Mouse (Mus musculus): ENCODE data around the gene Ptpn22. TPM values are rescaled to one million over a fixed set of nuclear protein-coding genes. Genes with fewer than 3 reads are reported as not detected.

Ptpn22 gene
- polyA plus RNA-seq, 1 experiment from 2014 or later: 0.82 TPM

GRCm38 (mm10) chr3:103859851-103860391 is 326 bp downstream of the Ptpn22 start:
- 0 out of 2 replicates have a peak, but pooled peaks cover 6% of the 10 kb centered on the region for H3K4me1 ChIP-seq (replicated peaks)
- H3K4me2 ChIP-seq: no peak overlapping the region
- peak overlapping the region; percentile 9; the same call in 1 of the 2 replicates for H3K27ac ChIP-seq (ENCODE audit: poor library complexity, severe bottlenecking)
- 65% methylated on average over 6 of the region's 6 CpGs for WGBS
- H3K9ac ChIP-seq: no peak overlapping the region
- no peaks in the 10 kb centered on the region for H3K36me3 ChIP-seq
- H3K27me3 ChIP-seq (replicated peaks): no peaks in the 10 kb centered on the region
- H3K9me3 ChIP-seq (replicated peaks): no peaks in the 10 kb centered on the region
- ATAC-seq (ENCODE audit: insufficient number of reproducible peaks, low FRiP score): no peak; the same call in 1 of the 2 replicates
- no peak overlapping the region for H3K4me3 ChIP-seq

DNA sequence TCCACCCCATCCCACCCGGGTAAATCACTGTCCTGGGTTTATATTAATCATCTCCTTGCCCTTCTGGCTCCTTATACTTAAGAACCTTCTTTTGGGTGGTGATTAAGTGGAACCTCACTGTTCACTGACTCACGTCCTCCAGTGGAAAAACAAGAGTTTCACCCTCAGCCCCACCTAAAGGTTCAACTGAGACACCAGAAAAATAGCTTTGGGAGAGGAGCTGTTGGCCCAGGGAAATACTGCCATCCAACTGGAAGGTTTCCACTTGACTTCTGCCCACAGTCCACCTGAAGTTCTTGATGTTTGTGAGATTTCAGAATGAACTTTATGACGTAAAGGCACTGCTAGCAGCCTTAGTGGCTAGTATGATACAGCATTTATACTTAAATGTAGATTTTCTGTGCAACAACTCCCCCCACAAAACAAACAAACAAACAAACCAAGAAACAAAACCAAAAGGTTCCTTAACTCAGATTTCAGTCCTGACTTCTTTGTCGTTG is 3.2 kb downstream of the Ptpn22 start:
- H3K4me1 ChIP-seq (replicated peaks): 0 out of 2 replicates have a peak, but pooled peaks cover 6% of the 10 kb centered on the region
- no peak overlapping the region for H3K9ac ChIP-seq
- H3K4me2 ChIP-seq: no peak overlapping the region
- 71% methylated on average over 4 of the region's 4 CpGs for WGBS
- no peaks in the 10 kb centered on the region for H3K27me3 ChIP-seq (replicated peaks)
- no peak overlapping the region for H3K27ac ChIP-seq (ENCODE audit: poor library complexity, severe bottlenecking)
- ATAC-seq (ENCODE audit: insufficient number of reproducible peaks, low FRiP score): no peak
- no peaks in the 10 kb centered on the region for H3K36me3 ChIP-seq
- no peaks in the 10 kb centered on the region for H3K9me3 ChIP-seq (replicated peaks)
- H3K4me3 ChIP-seq: no peak overlapping the region

- WGBS: 84% methylated on average over 6 of the region's 6 CpGs
- 0 out of 2 replicates have a peak, but pooled peaks cover 6% of the 10 kb centered on the region for H3K4me1 ChIP-seq (replicated peaks)
- no peak overlapping the region for H3K27ac ChIP-seq (ENCODE audit: poor library complexity, severe bottlenecking)
- no peaks in the 10 kb centered on the region for H3K36me3 ChIP-seq
- no peaks in the 10 kb centered on the region for H3K9me3 ChIP-seq (replicated peaks)
- ATAC-seq (ENCODE audit: insufficient number of reproducible peaks, low FRiP score): no peak
- no peak overlapping the region for H3K9ac ChIP-seq
- no peaks in the 10 kb centered on the region for H3K27me3 ChIP-seq (replicated peaks)
- H3K4me2 ChIP-seq: no peak overlapping the region
- H3K4me3 ChIP-seq: no peak overlapping the region
These were observed 4.6 kb downstream of the Ptpn22 start for GRCm38 (mm10) chr3:103864200-103864599.

GRCm38 (mm10) chr3:103867424-103867971 is 7.9 kb downstream of the Ptpn22 start:
- H3K9ac ChIP-seq: no peak overlapping the region
- ATAC-seq (ENCODE audit: insufficient number of reproducible peaks, low FRiP score): no peak
- H3K27ac ChIP-seq (ENCODE audit: poor library complexity, severe bottlenecking): no peak overlapping the region
- WGBS: 84% methylated on average over 5 of the region's 5 CpGs
- H3K4me1 ChIP-seq (replicated peaks): no peaks in the 10 kb centered on the region
- no peak overlapping the region for H3K4me2 ChIP-seq
- no peaks in the 10 kb centered on the region for H3K36me3 ChIP-seq
- no peaks in the 10 kb centered on the region for H3K9me3 ChIP-seq (replicated peaks)
- H3K4me3 ChIP-seq: no peak overlapping the region
- H3K27me3 ChIP-seq (replicated peaks): no peaks in the 10 kb centered on the region

DNA sequence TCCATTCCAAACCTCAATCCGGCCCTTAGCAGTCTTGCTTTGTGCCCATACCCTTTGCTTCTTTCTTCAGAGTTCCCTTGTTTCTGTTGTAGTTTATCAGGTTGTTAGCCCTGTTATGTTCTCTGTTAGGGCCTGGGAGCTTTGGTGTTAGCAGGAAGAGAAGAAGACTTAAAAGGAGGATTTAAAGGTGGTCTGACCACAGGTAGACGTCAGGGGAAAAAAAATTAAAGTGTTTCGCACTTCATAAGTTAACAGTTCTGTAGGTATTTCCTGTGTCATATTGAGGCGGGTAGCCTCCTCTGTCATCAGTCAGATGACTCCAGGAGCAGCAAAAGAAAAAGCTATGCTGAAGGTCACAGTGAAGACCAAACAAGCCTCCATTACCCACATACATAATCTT is 8.4 kb downstream of the Ptpn22 start:
- H3K4me3 ChIP-seq: no peak overlapping the region
- H3K9me3 ChIP-seq (replicated peaks): no peaks in the 10 kb centered on the region
- no peak overlapping the region for H3K9ac ChIP-seq
- 77% methylated on average over 4 of the region's 4 CpGs for WGBS
- no peak overlapping the region for H3K4me2 ChIP-seq
- H3K27me3 ChIP-seq (replicated peaks): peaks cover 2% of the 10 kb centered on the region; the same call in 1 of the 2 replicates
- no peaks in the 10 kb centered on the region for H3K36me3 ChIP-seq
- H3K27ac ChIP-seq (ENCODE audit: poor library complexity, severe bottlenecking): no peak overlapping the region
- H3K4me1 ChIP-seq (replicated peaks): no peaks in the 10 kb centered on the region
- no peak for ATAC-seq (ENCODE audit: insufficient number of reproducible peaks, low FRiP score)

DNA sequence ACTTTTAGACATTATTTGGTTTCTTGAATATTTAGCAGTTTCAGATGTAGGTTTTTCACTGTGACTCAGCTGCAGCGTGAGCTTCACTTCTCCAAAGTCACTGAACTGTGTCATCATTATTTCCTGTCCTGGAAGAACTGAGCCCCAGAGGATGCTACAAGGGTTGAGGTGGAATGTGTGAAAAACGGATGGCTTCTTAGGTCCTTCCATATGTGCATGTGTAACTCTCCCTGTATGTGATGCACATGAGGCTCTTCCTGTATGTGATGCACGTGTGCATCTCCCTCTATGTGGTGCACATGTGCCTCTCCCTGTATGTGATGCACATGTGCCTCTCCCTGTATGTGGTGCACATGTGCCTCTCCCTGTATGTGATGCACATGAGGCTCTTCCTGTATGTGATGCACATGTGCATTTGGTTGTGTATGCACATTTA is 13.1 kb downstream of the Ptpn22 start:
- Histone ChIP-seq H3K9me3 (replicated peaks) (no peaks in the 10 kb centered on the region), H3K4me2 (no peak overlapping the region), H3K4me3 (no peak overlapping the region), H3K36me3 (no peaks in the 10 kb centered on the region), H3K27me3 (replicated peaks) (peaks cover 2% of the 10 kb centered on the region; the same call in 1 of the 2 replicates), H3K9ac (no peak overlapping the region), H3K27ac (ENCODE audit: poor library complexity, severe bottlenecking) (no peak overlapping the region), H3K4me1 (replicated peaks) (no peaks in the 10 kb centered on the region)
- WGBS: 58% methylated on average over 3 of the region's 3 CpGs
- ATAC-seq (ENCODE audit: insufficient number of reproducible peaks, low FRiP score): no peak

GRCm38 (mm10) chr3:103874329-103874728 is 14.7 kb downstream of the Ptpn22 start:
- Histone ChIP-seq H3K27ac (ENCODE audit: poor library complexity, severe bottlenecking) (no peak overlapping the region), H3K4me2 (no peak overlapping the region), H3K4me3 (no peak overlapping the region), H3K9ac (no peak overlapping the region), H3K36me3 (no peaks in the 10 kb centered on the region), H3K4me1 (replicated peaks) (no peaks in the 10 kb centered on the region), H3K27me3 (replicated peaks) (peaks cover 2% of the 10 kb centered on the region; the same call in 1 of the 2 replicates), H3K9me3 (replicated peaks) (no peaks in the 10 kb centered on the region)
- no peak for ATAC-seq (ENCODE audit: insufficient number of reproducible peaks, low FRiP score)
- WGBS: 54% methylated on average over 7 of the region's 7 CpGs

DNA sequence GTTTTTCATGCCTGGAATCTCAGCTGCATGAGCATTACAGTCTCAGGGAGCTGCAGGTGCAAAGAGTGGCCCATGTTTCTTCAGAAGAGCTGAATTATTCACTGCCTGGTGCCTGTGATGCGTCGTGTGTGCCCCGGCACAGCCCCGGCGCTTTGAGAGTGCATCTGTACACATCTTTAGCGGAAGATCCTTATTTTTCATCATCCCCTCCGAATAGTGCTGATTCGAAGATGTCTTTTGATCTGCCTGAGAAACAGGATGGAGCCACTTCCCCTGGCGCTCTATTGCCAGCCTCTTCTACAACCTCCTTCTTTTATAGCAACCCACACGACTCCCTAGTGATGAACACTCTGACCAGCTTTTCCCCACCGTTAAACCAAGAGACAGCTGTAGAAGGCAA is 26.4 kb downstream of the Ptpn22 start:
- Histone ChIP-seq H3K9me3 (replicated peaks) (no peaks in the 10 kb centered on the region), H3K4me2 (no peak overlapping the region), H3K27ac (ENCODE audit: poor library complexity, severe bottlenecking) (no peak overlapping the region), H3K27me3 (replicated peaks) (no peaks in the 10 kb centered on the region), H3K4me3 (no peak overlapping the region), H3K36me3 (no peaks in the 10 kb centered on the region), H3K4me1 (replicated peaks) (0 out of 2 replicates have a peak, but pooled peaks cover 3% of the 10 kb centered on the region), H3K9ac (no peak overlapping the region)
- ATAC-seq (ENCODE audit: insufficient number of reproducible peaks, low FRiP score): no peak
- WGBS: 71% methylated on average over 11 of the region's 11 CpGs

- Histone ChIP-seq H3K27ac (ENCODE audit: poor library complexity, severe bottlenecking) (no peak overlapping the region), H3K27me3 (replicated peaks) (no peaks in the 10 kb centered on the region), H3K4me3 (no peak overlapping the region), H3K4me1 (replicated peaks) (no peaks in the 10 kb centered on the region), H3K9ac (no peak overlapping the region), H3K36me3 (no peaks in the 10 kb centered on the region), H3K4me2 (no peak overlapping the region), H3K9me3 (replicated peaks) (no peaks in the 10 kb centered on the region)
- WGBS: 41% methylated on average over 3 of the region's 3 CpGs
- ATAC-seq (ENCODE audit: insufficient number of reproducible peaks, low FRiP score): no peak
These were observed 28.0 kb downstream of the Ptpn22 start for GRCm38 (mm10) chr3:103887581-103887980.

DNA sequence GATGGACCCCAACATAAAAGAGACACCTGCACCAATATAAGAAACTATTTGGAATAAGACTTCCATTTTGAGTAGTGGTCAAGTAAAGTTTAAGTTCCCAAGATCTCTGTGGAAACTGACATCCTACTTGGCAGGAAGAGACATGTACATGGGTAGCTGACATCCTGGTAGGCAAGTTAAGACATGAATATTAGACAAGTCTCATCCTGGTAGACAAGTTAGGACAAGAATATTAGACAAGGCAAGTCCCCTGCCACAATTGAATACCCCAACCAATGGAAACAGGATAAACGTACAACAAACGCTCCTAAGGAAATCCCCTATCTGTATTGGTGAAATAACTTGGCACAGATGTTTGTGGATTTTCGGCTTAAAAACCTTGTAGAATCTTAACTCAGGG is 33.8 kb downstream of the Ptpn22 start:
- Histone ChIP-seq H3K9me3 (replicated peaks) (no peaks in the 10 kb centered on the region), H3K36me3 (no peaks in the 10 kb centered on the region), H3K27ac (ENCODE audit: poor library complexity, severe bottlenecking) (no peak overlapping the region), H3K4me2 (no peak overlapping the region), H3K9ac (no peak overlapping the region), H3K4me1 (replicated peaks) (no peaks in the 10 kb centered on the region), H3K27me3 (replicated peaks) (no peaks in the 10 kb centered on the region), H3K4me3 (no peak overlapping the region)
- WGBS: 79% methylated on average over 3 of the region's 3 CpGs
- no peak for ATAC-seq (ENCODE audit: insufficient number of reproducible peaks, low FRiP score)

DNA sequence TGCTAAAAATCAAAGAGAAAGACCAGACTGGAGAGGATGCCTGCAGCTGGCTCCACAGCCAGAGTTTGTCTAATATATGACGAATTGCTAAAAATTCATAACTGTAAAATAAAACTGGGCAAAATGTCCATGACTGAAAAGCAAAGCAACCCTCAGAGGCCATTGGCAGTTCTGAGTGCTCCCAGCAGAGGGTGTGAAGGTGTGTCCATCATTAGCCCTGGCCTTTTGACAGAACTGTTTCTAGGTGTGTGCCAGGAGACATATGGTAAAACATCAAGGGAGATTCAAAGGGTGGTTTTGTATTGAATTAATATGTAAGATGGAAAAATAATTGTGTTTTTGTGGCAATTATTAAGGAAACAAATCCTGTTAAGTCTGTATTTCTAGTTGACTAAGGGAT is 45.1 kb downstream of the Ptpn22 start:
- 78% methylated on average over 1 of the region's 1 CpGs for WGBS
- H3K27ac ChIP-seq (ENCODE audit: poor library complexity, severe bottlenecking): no peak overlapping the region
- no peaks in the 10 kb centered on the region for H3K4me1 ChIP-seq (replicated peaks)
- H3K9ac ChIP-seq: no peak overlapping the region
- no peak overlapping the region for H3K4me3 ChIP-seq
- no peaks in the 10 kb centered on the region for H3K9me3 ChIP-seq (replicated peaks)
- H3K4me2 ChIP-seq: no peak overlapping the region
- ATAC-seq (ENCODE audit: insufficient number of reproducible peaks, low FRiP score): no peak
- no peaks in the 10 kb centered on the region for H3K27me3 ChIP-seq (replicated peaks)
- no peaks in the 10 kb centered on the region for H3K36me3 ChIP-seq

All from heart, embryonic 12.5 days (tissue).